Comparison of ENCODE assay signal across 17 mouse cellular contexts in the genomic region with DNA sequence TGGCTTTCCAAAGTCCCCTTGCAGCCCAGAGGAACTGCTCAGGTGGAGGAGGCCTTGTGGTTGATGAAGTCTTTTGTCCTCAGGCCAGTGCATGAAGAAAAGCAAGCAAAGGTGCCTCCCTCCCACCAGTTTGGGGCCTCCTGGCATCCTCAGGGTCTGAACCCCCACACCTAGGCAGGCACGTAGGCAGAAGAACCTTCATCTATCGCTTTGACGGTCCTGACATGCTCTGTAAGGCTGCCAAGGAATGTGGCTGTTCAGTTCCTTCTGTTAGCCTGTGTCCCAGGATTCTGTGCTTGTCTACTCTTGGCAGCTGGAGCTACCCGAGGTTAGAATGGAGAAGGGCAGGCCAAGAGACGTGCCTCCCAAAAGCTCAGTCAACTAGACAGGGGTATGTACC.
"Had no signal": no experiment of that assay in that cellular context is flagged by ENCODE, and none has a peak within 500 bp of the region (broad histone marks: within the 10 kb centered on the region; RNA-seq: fewer than 3 reads in every experiment).

No protein-coding gene starts in this region.

- H3K36me3 ChIP-seq: limb, embryonic 13.5 days; liver, embryonic 15.5 days; midbrain, embryonic 15.5 days; neural tube, embryonic 12.5 days; stomach, embryonic 15.5 days had no signal

- H3K4me3 ChIP-seq: layer of hippocampus, adult 2 months; limb, embryonic 13.5 days; liver, embryonic 15.5 days; midbrain, embryonic 15.5 days; neural tube, embryonic 12.5 days; stomach, embryonic 15.5 days had no signal

- H3K9ac ChIP-seq: limb, embryonic 13.5 days; liver, embryonic 15.5 days; midbrain, embryonic 15.5 days; neural tube, embryonic 12.5 days; stomach, embryonic 15.5 days had no signal

- H3K27ac ChIP-seq: layer of hippocampus, adult 2 months; limb, embryonic 13.5 days; liver, embryonic 15.5 days; midbrain, embryonic 15.5 days; neural tube, embryonic 12.5 days; stomach, embryonic 15.5 days had no signal

- H3K4me1 ChIP-seq: liver, embryonic 15.5 days; midbrain, embryonic 15.5 days; neural tube, embryonic 12.5 days; stomach, embryonic 15.5 days had no signal

- H3K4me2 ChIP-seq: limb, embryonic 13.5 days; liver, embryonic 11.5 days; liver, embryonic 15.5 days; midbrain, embryonic 11.5 days; midbrain, embryonic 15.5 days; neural tube, embryonic 12.5 days; stomach, embryonic 15.5 days had no signal

- DNase-seq: kidney, adult 18-20 months; kidney, postnatal 10 days; kidney, postnatal 4 days; lung, adult 2 months; lung, postnatal 36 days; right cerebral cortex, postnatal 4 days; spleen, adult 18-20 months; thymus, postnatal 4 days had no signal

- H3K27me3 ChIP-seq: liver, embryonic 15.5 days; midbrain, embryonic 15.5 days; neural tube, embryonic 12.5 days; stomach, embryonic 15.5 days had no signal

- H3K9me3 ChIP-seq: limb, embryonic 13.5 days; liver, embryonic 15.5 days; midbrain, embryonic 15.5 days; neural tube, embryonic 12.5 days; stomach, embryonic 15.5 days had no signal

- ATAC-seq: lung, postnatal 0 days; midbrain, embryonic 15.5 days had no signal
